ENCODE assay signal across 13 mouse cellular contexts in genomic region chr1:57875109-57875508, GRCm38 (mm10).
A peak's percentile ranks its signal among the peaks of the same experiment; 100 is the strongest.
DNase-seq lines count a peak whose midpoint lies in the region; ATAC-seq lines count a peak whose summit lies in the region.
"Had no signal": no experiment of that assay in that cellular context is flagged by ENCODE, and none has a peak within 500 bp of the region (broad histone marks: within the 10 kb centered on the region; RNA-seq: fewer than 3 reads in every experiment).

No protein-coding gene starts in this region.

- no peak for DNase-seq in midbrain, embryonic 11.5 days (ENCODE audit: low spot score, missing footprints)
- DNase-seq in forebrain, embryonic 14.5 days (ENCODE audit: low spot score), result peak; percentile 59
- no peak for DNase-seq in gastrocnemius, postnatal 36 days
- DNase-seq: B cell, adult 2 months; cerebellum, postnatal 36 days; kidney, adult 8-10 months; liver, embryonic 13.5 days; thymus, postnatal 36 days had no signal

- intact Hi-C loops in gastrocnemius, postnatal 36 days (cut with DNase I), result no loop called here

- 74% methylated on average over 6 of the region's 6 CpGs for WGBS in midbrain, embryonic 12.5 days
- WGBS in midbrain, embryonic 11.5 days, result 71% methylated on average over 6 of the region's 6 CpGs
- 59% methylated on average over 6 of the region's 6 CpGs for WGBS in forebrain, embryonic 14.5 days
- 33% methylated on average over 6 of the region's 6 CpGs for WGBS in hindbrain, embryonic 15.5 days
- 52% methylated on average over 6 of the region's 6 CpGs for WGBS in neural tube, embryonic 15.5 days

- no peak overlapping the region for H3K4me3 ChIP-seq in midbrain, embryonic 12.5 days
- H3K4me3 ChIP-seq in midbrain, embryonic 11.5 days (ENCODE audit: low read depth, low read length), result no peak overlapping the region
- no peak overlapping the region for H3K4me3 ChIP-seq in forebrain, embryonic 14.5 days (ENCODE audit: low read depth, low read length)
- no peak overlapping the region for H3K4me3 ChIP-seq in hindbrain, embryonic 15.5 days
- H3K4me3 ChIP-seq in neural tube, embryonic 15.5 days (replicated peaks), result no peak overlapping the region
- H3K4me3 ChIP-seq: embryonic facial prominence, embryonic 12.5 days; liver, embryonic 13.5 days had no signal

- H3K4me2 ChIP-seq in midbrain, embryonic 12.5 days (replicated peaks), result peak overlapping the region; percentile 22
- no peak overlapping the region for H3K4me2 ChIP-seq in midbrain, embryonic 11.5 days
- no peak overlapping the region for H3K4me2 ChIP-seq in forebrain, embryonic 14.5 days (ENCODE audit: low read length)
- H3K4me2 ChIP-seq in hindbrain, embryonic 15.5 days, result peak overlapping the region; percentile 24
- no peak overlapping the region for H3K4me2 ChIP-seq in neural tube, embryonic 15.5 days
- H3K4me2 ChIP-seq: embryonic facial prominence, embryonic 12.5 days; liver, embryonic 13.5 days had no signal

- peaks cover 32% of the 10 kb centered on the region for H3K4me1 ChIP-seq in midbrain, embryonic 12.5 days
- peaks cover 20% of the 10 kb centered on the region for H3K4me1 ChIP-seq in midbrain, embryonic 11.5 days (ENCODE audit: control insufficient read depth, insufficient read depth, low read length)
- H3K4me1 ChIP-seq in forebrain, embryonic 14.5 days (ENCODE audit: control insufficient read depth, insufficient read depth, low read length), result peaks cover 17% of the 10 kb centered on the region; the same call in 1 of the 2 replicates
- H3K4me1 ChIP-seq in hindbrain, embryonic 15.5 days (replicated peaks), result peaks cover 32% of the 10 kb centered on the region
- H3K4me1 ChIP-seq in neural tube, embryonic 15.5 days, result peaks cover 19% of the 10 kb centered on the region
- H3K4me1 ChIP-seq: liver, embryonic 13.5 days had no signal

- peak overlapping the region; percentile 70 for H3K27ac ChIP-seq in midbrain, embryonic 12.5 days (replicated peaks)
- no peak overlapping the region for H3K27ac ChIP-seq in midbrain, embryonic 11.5 days (ENCODE audit: low read depth, low read length)
- peak overlapping the region; percentile 63; the same call in 1 of the 2 replicates for H3K27ac ChIP-seq in forebrain, embryonic 14.5 days (ENCODE audit: low read depth, low read length)
- peak overlapping the region; percentile 80 for H3K27ac ChIP-seq in hindbrain, embryonic 15.5 days (replicated peaks)
- H3K27ac ChIP-seq in neural tube, embryonic 15.5 days (replicated peaks), result peak overlapping the region; percentile 62
- H3K27ac ChIP-seq: embryonic facial prominence, embryonic 12.5 days; liver, embryonic 13.5 days had no signal

- no peaks in the 10 kb centered on the region for H3K36me3 ChIP-seq in midbrain, embryonic 12.5 days
- H3K36me3 ChIP-seq in midbrain, embryonic 11.5 days (ENCODE audit: control insufficient read depth, insufficient read depth, low read length), result no peaks in the 10 kb centered on the region
- no peaks in the 10 kb centered on the region for H3K36me3 ChIP-seq in forebrain, embryonic 14.5 days (ENCODE audit: control insufficient read depth, insufficient read depth, low read length)
- no peaks in the 10 kb centered on the region for H3K36me3 ChIP-seq in hindbrain, embryonic 15.5 days
- H3K36me3 ChIP-seq in neural tube, embryonic 15.5 days, result no peaks in the 10 kb centered on the region
- H3K36me3 ChIP-seq: embryonic facial prominence, embryonic 12.5 days; liver, embryonic 13.5 days had no signal

- H3K27me3 ChIP-seq in midbrain, embryonic 12.5 days, result peaks cover 5% of the 10 kb centered on the region
- no peaks in the 10 kb centered on the region for H3K27me3 ChIP-seq in midbrain, embryonic 11.5 days (ENCODE audit: control insufficient read depth, insufficient read depth, low read length)
- H3K27me3 ChIP-seq in forebrain, embryonic 14.5 days (replicated peaks; ENCODE audit: control insufficient read depth, insufficient read depth, low read length), result no peaks in the 10 kb centered on the region
- H3K27me3 ChIP-seq in hindbrain, embryonic 15.5 days, result no peaks in the 10 kb centered on the region
- H3K27me3 ChIP-seq in neural tube, embryonic 15.5 days (replicated peaks), result no peaks in the 10 kb centered on the region
- H3K27me3 ChIP-seq: embryonic facial prominence, embryonic 12.5 days; liver, embryonic 13.5 days had no signal

- no peaks in the 10 kb centered on the region for H3K9me3 ChIP-seq in midbrain, embryonic 12.5 days
- H3K9me3 ChIP-seq in midbrain, embryonic 11.5 days (ENCODE audit: control insufficient read depth, low read length), result no peaks in the 10 kb centered on the region
- no peaks in the 10 kb centered on the region for H3K9me3 ChIP-seq in forebrain, embryonic 14.5 days (replicated peaks; ENCODE audit: control insufficient read depth, low read length)
- H3K9me3 ChIP-seq in hindbrain, embryonic 15.5 days, result no peaks in the 10 kb centered on the region
- H3K9me3 ChIP-seq in neural tube, embryonic 15.5 days (replicated peaks), result no peaks in the 10 kb centered on the region
- H3K9me3 ChIP-seq: embryonic facial prominence, embryonic 12.5 days; liver, embryonic 13.5 days had no signal

- no peak overlapping the region for H3K9ac ChIP-seq in midbrain, embryonic 12.5 days (replicated peaks)
- no peak overlapping the region for H3K9ac ChIP-seq in midbrain, embryonic 11.5 days (ENCODE audit: low read length)
- no peak overlapping the region for H3K9ac ChIP-seq in forebrain, embryonic 14.5 days (ENCODE audit: low read length)
- no peak overlapping the region for H3K9ac ChIP-seq in hindbrain, embryonic 15.5 days
- H3K9ac ChIP-seq in neural tube, embryonic 15.5 days (replicated peaks), result no peak overlapping the region
- H3K9ac ChIP-seq: embryonic facial prominence, embryonic 12.5 days; liver, embryonic 13.5 days had no signal

- ATAC-seq in midbrain, embryonic 12.5 days (ENCODE audit: low FRiP score, low read depth), result no peak
- ATAC-seq in midbrain, embryonic 11.5 days (ENCODE audit: low FRiP score), result no peak
- ATAC-seq in forebrain, embryonic 14.5 days, result peak; percentile 45; the same call in 1 of the 2 replicates
- ATAC-seq in hindbrain, embryonic 15.5 days (ENCODE audit: low FRiP score, low read depth), result peak; percentile 42
- peak; percentile 58 for ATAC-seq in neural tube, embryonic 15.5 days (ENCODE audit: low FRiP score)
- ATAC-seq in inflammation-experienced regulatory T-cells, adult 6 months, result no peak

Comparison
In these comparisons a context has a peak if more than half of its experiments do, and no peak if none do; other contexts are left out.
1. H3K4me2 ChIP-seq: peak in midbrain, embryonic 12.5 days (single experiment) and hindbrain, embryonic 15.5 days (single experiment); none in midbrain, embryonic 11.5 days (single experiment), forebrain, embryonic 14.5 days (single experiment) and neural tube, embryonic 15.5 days (single experiment).
2. ATAC-seq: peak in forebrain, embryonic 14.5 days (single experiment), hindbrain, embryonic 15.5 days (single experiment) and neural tube, embryonic 15.5 days (single experiment); none in midbrain, embryonic 12.5 days (single experiment), midbrain, embryonic 11.5 days (single experiment) and inflammation-experienced regulatory T-cells, adult 6 months (single experiment).